Mouse (Mus musculus) kidney, postnatal 0 days (tissue): Measurements from ENCODE around the gene Pgbd5. TPM values are rescaled to one million over a fixed set of nuclear protein-coding genes. Genes with fewer than 3 reads are reported as not detected.

Experiments
- ATAC-seq: fragments of 200-750 bp; cut with Nextera tagmentation; replicated peaks from 2 replicates; pipeline ENCODE4 v1.8.0; 2017; ENCODE audit warnings: low read depth, moderate number of reproducible peaks, moderate TSS enrichment, moderate library complexity; ENCODE audit not compliant: low FRiP score
- DNase-seq: peaks from one replicate; pipeline ENCODE4 v3.0.0-alpha.2; 2016; ENCODE audit warnings: low spot score
- H3K27ac ChIP-seq: fragments of 300-500 bp; sonication (generic); 2 replicates; pipeline ENCODE4 v1.5.1; 2014; ENCODE audit warnings: mild to moderate bottlenecking
- H3K27me3 ChIP-seq: fragments of 300-500 bp; sonication (generic); 2 replicates; pipeline ENCODE4 v1.6.1; 2014; ENCODE audit warnings: low read length, mixed read lengths; ENCODE audit not compliant: insufficient read depth
- H3K36me3 ChIP-seq: fragments of 300-500 bp; sonication (generic); 2 replicates; pipeline ENCODE4 v1.6.1; 2014; ENCODE audit warnings: low read length, mixed read lengths; ENCODE audit not compliant: insufficient read depth
- H3K4me1 ChIP-seq: fragments of 300-500 bp; sonication (generic); replicated peaks from 2 replicates; pipeline ENCODE4 v1.6.1; 2014; ENCODE audit warnings: antibody characterized with exemption, low read length, mixed read lengths; ENCODE audit not compliant: insufficient read depth
- H3K4me2 ChIP-seq: fragments of 300-500 bp; sonication (generic); 2 replicates; pipeline ENCODE4 v1.6.1; 2014; ENCODE audit warnings: mild to moderate bottlenecking, low read length, moderate library complexity, mixed read lengths
- H3K4me3 ChIP-seq: fragments of 300-500 bp; sonication (generic); replicated peaks from 2 replicates; pipeline ENCODE4 v1.5.1; 2014; ENCODE audit warnings: low read depth, low read length
- H3K9ac ChIP-seq: fragments of 300-500 bp; sonication (generic); 2 replicates; pipeline ENCODE4 v1.6.1; 2014; ENCODE audit warnings: low read depth, low read length
- H3K9me3 ChIP-seq: fragments of 300-500 bp; sonication (generic); replicated peaks from 2 replicates; pipeline ENCODE4 v1.6.1; 2016; ENCODE audit warnings: low read length, inconsistent platforms, mixed read lengths
- CTCF ChIP-seq: IDR thresholded peaks from 2 replicates; pipeline ENCODE4 v1.5.1; 2016; ENCODE audit warnings: antibody characterized with exemption, low read depth, mild to moderate bottlenecking, moderate library complexity
- WGBS: fragments of 180-500 bp; shearing (Covaris S2); extraction: QIAGEN DNeasy Blood & Tissue Kit; methylation state at CpG from one replicate; pipeline ENCODE4 v1.1.7; 2014; 5-methylcytosine and 5-hydroxymethylcytosine counted together
- polyA plus RNA-seq: library from polyadenylated mRNA; unstranded; fragments of >200 nt; fragmentation: Nextera tagmentation; extraction: Ambion mirVana; gene quantifications from 2 replicates; pipeline ENCODE4 v1.2.1, GENCODE M21; 2015

Pgbd5 gene
- polyA plus RNA-seq, 1 experiment from 2014 or later = 0.32 TPM

GRCm38 (mm10) chr8:124336302-124336701, 103.2 kb downstream of the Pgbd5 start:
- ATAC-seq (no peak), DNase-seq (no peak)
- no peak overlapping the region for H3K9ac ChIP-seq
- H3K36me3 ChIP-seq = peaks cover 19% of the 10 kb centered on the region; the same call in 1 of the 2 replicates
- H3K4me3 ChIP-seq = no peak overlapping the region
- no peak overlapping the region for H3K27ac ChIP-seq
- no peaks in the 10 kb centered on the region for H3K9me3 ChIP-seq
- no peaks in the 10 kb centered on the region for H3K27me3 ChIP-seq
- peaks cover 3% of the 10 kb centered on the region; the same call in 1 of the 2 replicates for H3K4me1 ChIP-seq
- WGBS = 92% methylated on average over 13 of the region's 13 CpGs
- H3K4me2 ChIP-seq = no peak overlapping the region
- TF ChIP-seq CTCF = no peak

- TF ChIP-seq CTCF = no peak
- 0 out of 2 replicates have a peak, but pooled peaks cover 3% of the 10 kb centered on the region for H3K4me1 ChIP-seq
- DNase-seq = no peak
- H3K27ac ChIP-seq = no peak overlapping the region
- no peaks in the 10 kb centered on the region for H3K9me3 ChIP-seq
- H3K36me3 ChIP-seq = peaks cover 29% of the 10 kb centered on the region
- H3K27me3 ChIP-seq = no peaks in the 10 kb centered on the region
- no peak for ATAC-seq
- H3K9ac ChIP-seq = no peak overlapping the region
- H3K4me2 ChIP-seq = no peak overlapping the region
- WGBS = 56% methylated on average over 11 of the region's 11 CpGs
- no peak overlapping the region for H3K4me3 ChIP-seq
These were observed 107.8 kb downstream of the Pgbd5 start for GRCm38 (mm10) chr8:124331706-124332105.

- H3K4me2 ChIP-seq = no peak overlapping the region
- H3K27me3 ChIP-seq = no peaks in the 10 kb centered on the region
- no peak for DNase-seq
- 92% methylated on average over 3 of the region's 3 CpGs for WGBS
- H3K4me1 ChIP-seq = 0 out of 2 replicates have a peak, but pooled peaks cover 3% of the 10 kb centered on the region
- peaks cover 29% of the 10 kb centered on the region for H3K36me3 ChIP-seq
- no peak overlapping the region for H3K27ac ChIP-seq
- H3K9ac ChIP-seq = no peak overlapping the region
- no peak for ATAC-seq
- no peak for TF ChIP-seq CTCF
- H3K4me3 ChIP-seq = no peak overlapping the region
- no peaks in the 10 kb centered on the region for H3K9me3 ChIP-seq
These were observed 108.4 kb downstream of the Pgbd5 start for GRCm38 (mm10) chr8:124331094-124331493.

- WGBS = 88% methylated on average over 2 of the region's 3 CpGs
- no peak for TF ChIP-seq CTCF
- Histone ChIP-seq H3K4me3 (no peak overlapping the region), H3K36me3 (peaks cover 36% of the 10 kb centered on the region), H3K27me3 (no peaks in the 10 kb centered on the region), H3K9ac (no peak overlapping the region), H3K4me1 (0 out of 2 replicates have a peak, but pooled peaks cover 3% of the 10 kb centered on the region), H3K27ac (no peak overlapping the region), H3K4me2 (no peak overlapping the region), H3K9me3 (no peaks in the 10 kb centered on the region)
- ATAC-seq = no peak
- no peak for DNase-seq
These were observed 109.0 kb downstream of the Pgbd5 start for GRCm38 (mm10) chr8:124330433-124330832.

GRCm38 (mm10) chr8:124329690-124330089, 109.8 kb downstream of the Pgbd5 start:
- no peak for DNase-seq
- Histone ChIP-seq H3K4me1 (0 out of 2 replicates have a peak, but pooled peaks cover 3% of the 10 kb centered on the region), H3K27me3 (no peaks in the 10 kb centered on the region), H3K36me3 (peaks cover 33% of the 10 kb centered on the region), H3K9me3 (no peaks in the 10 kb centered on the region), H3K4me2 (no peak overlapping the region), H3K9ac (no peak overlapping the region), H3K4me3 (no peak overlapping the region), H3K27ac (no peak overlapping the region)
- ATAC-seq = no peak
- WGBS = 85% methylated on average over 10 of the region's 10 CpGs
- no peak for TF ChIP-seq CTCF

- no peak overlapping the region for H3K4me2 ChIP-seq
- WGBS = 76% methylated on average over 7 of the region's 7 CpGs
- ATAC-seq (no peak), DNase-seq (no peak)
- 0 out of 2 replicates have a peak, but pooled peaks cover 3% of the 10 kb centered on the region for H3K4me1 ChIP-seq
- H3K27ac ChIP-seq = no peak overlapping the region
- H3K9me3 ChIP-seq = no peaks in the 10 kb centered on the region
- no peak overlapping the region for H3K9ac ChIP-seq
- H3K36me3 ChIP-seq = peaks cover 44% of the 10 kb centered on the region
- H3K27me3 ChIP-seq = no peaks in the 10 kb centered on the region
- H3K4me3 ChIP-seq = no peak overlapping the region
- TF ChIP-seq CTCF = no peak
These were observed 111.2 kb downstream of the Pgbd5 start for GRCm38 (mm10) chr8:124328259-124328658.

- Histone ChIP-seq H3K4me1 (no peaks in the 10 kb centered on the region), H3K27me3 (no peaks in the 10 kb centered on the region), H3K27ac (no peak overlapping the region), H3K9ac (no peak overlapping the region), H3K36me3 (peaks cover 27% of the 10 kb centered on the region), H3K4me3 (no peak overlapping the region), H3K4me2 (no peak overlapping the region), H3K9me3 (no peaks in the 10 kb centered on the region)
- no peak for ATAC-seq
- 87% methylated on average over 14 of the region's 14 CpGs for WGBS
- DNase-seq = no peak
- no peak for TF ChIP-seq CTCF
These were observed 116.1 kb downstream of the Pgbd5 start for GRCm38 (mm10) chr8:124323356-124323755.
